Comparison of ENCODE assay signal across 1 mouse cellular context in the genomic region with DNA sequence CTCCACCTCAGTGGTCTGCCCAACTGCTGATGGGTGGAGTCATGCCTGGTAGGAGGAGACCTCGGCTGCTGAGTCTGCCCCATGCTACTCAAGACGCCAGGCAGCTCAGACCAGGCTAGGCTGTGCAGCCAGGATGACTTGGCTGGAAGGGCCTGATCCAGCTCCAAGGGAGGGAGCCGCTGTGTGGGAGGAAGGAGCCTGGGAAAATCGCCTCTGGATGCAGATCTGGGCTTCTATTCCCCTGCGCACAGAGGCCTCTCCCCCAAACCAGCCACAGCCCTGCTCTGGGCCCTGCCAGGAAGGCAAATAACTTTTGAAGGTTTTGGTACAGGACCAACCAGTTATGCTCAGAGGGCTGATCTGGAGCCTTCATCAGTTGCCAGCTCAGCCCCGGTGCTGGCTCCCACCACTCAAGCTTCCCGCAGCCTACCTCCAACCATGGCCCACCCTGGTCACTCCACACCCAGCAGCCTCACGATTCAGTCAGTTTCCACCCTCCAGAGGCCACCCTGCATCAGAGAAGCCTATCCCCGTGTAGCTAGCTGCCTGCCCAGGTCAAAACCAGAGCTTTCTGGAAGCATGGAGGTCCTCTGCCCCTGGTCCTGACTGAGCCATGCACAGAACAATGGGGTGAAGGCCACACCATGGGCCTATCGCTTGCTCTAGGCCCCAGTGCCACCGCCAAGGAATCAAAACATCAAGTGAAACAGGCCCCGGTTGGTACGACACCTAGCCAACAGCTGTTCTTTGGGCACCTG.
TF ChIP-seq lines count a peak whose summit lies in the region.

No protein-coding gene starts in this region.

TF ChIP-seq in MEL, 35 proteins besides CTCF, POLR2A, EP300 and RAD21:
- TF ChIP-seq POLR2AphosphoS2 (IDR thresholded peaks at IDR 0.05; ENCODE audit: low read length) (0 out of 2 replicates have a peak, but pooled peaks have one; percentile 8), MXI1 (IDR thresholded peaks at IDR 0.05; ENCODE audit: low read depth, low read length) (no peak)
